Mouse (Mus musculus): ENCODE results near the gene Msi2.

GRCm38 (mm10) chr11:88668345-88668744 lies 50.0 kb downstream of the Msi2 start:
- TF ChIP-seq CTCF (IDR thresholded peaks at IDR 0.05; ENCODE audit: low read depth, low read length) (no peak), GATA1 (IDR thresholded peaks at IDR 0.05; ENCODE audit: borderline replicate concordance, low read length) (no peak)
